Mouse (Mus musculus): ENCODE data around the gene Elp5. TPM values are rescaled to one million over a fixed set of nuclear protein-coding genes. Genes with fewer than 3 reads are reported as not detected.

The Elp5 gene
- total RNA-seq, 1 experiment from 2014 or later = 21.6 TPM

GRCm38 (mm10) chr11:69922012-69922756 lies 60.1 kb downstream of the Elp5 start:
- ATAC-seq (ENCODE audit: extremely low read depth, insufficient number of reproducible peaks, low FRiP score, poor library complexity, severe bottlenecking) = no peak

GRCm38 (mm10) chr11:69921114-69922011 lies 61.0 kb downstream of the Elp5 start, which contains the start of gene Eif5a:
TSS of gene Eif5a (minus strand) at chr11:69921958.
- peak; percentile 80 for ATAC-seq (ENCODE audit: extremely low read depth, insufficient number of reproducible peaks, low FRiP score, poor library complexity, severe bottlenecking)

DNA sequence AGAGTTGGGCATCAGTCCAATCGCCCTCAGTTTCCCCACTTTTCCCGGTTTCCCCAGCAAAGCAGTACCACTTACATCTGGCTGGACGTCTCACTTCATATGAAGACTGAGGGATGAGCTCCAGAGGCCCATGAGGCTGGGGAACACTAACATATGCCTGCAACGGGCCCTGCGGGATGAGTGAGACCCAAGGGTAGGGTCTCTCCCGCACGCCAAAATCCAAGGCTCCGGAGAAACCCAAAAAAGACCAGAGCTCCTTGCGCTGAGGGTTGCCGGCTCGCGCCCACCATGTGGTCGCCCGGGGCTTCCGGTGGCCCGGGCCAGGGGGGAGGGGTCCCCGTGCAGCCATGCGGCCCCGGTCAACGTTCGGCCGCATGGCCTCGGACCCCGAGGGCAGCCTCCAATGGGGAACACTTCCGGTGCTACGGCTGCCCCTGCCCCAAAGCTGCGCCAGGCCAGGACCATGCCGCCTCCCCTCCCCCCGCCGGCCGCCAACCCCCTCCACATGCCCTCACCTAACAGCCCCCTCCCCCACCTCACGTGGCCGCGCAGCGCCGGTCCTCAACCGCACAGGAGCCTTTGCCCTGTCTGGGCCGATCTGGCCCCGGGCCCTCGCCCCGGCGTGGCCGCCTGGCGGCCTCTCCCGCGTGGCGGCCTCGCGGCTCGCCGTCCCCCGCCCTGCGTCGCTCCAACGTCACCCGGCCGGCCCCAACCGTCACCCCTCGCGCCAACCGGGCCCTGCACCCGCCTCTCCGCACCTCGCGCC lies 61.9 kb downstream of the Elp5 start:
- no peak for ATAC-seq (ENCODE audit: extremely low read depth, insufficient number of reproducible peaks, low FRiP score, poor library complexity, severe bottlenecking)

DNA sequence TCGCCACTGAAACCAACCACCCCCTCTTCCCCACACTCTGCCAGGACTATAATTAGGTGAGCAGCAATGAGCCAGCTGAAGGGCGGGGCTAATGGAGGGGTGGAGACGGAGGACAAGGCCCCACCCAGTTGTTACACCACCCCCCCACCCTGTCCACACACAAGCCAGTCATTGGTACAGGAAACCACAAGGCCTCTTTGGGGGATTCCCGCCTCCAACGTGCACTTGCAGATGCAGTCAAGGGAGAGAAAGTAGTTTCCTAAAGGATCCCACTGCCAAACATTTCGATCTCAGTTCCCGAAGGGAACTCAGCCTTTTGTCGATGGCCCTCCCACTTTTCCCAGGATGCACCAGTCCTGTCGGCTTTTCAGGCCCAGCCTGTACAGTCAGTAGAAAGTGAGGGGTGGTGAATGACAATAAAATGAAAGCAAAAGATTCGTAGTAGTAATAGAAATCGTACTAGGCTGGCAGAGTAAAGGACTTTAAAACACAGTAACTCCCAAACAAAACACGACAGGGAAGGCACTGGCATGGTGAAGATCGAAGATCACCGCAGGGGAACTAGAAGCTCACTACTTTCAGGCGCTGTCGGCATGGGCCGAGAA lies 62.6 kb downstream of the Elp5 start:
- peak; percentile 43 for ATAC-seq (ENCODE audit: extremely low read depth, insufficient number of reproducible peaks, low FRiP score, poor library complexity, severe bottlenecking)

DNA sequence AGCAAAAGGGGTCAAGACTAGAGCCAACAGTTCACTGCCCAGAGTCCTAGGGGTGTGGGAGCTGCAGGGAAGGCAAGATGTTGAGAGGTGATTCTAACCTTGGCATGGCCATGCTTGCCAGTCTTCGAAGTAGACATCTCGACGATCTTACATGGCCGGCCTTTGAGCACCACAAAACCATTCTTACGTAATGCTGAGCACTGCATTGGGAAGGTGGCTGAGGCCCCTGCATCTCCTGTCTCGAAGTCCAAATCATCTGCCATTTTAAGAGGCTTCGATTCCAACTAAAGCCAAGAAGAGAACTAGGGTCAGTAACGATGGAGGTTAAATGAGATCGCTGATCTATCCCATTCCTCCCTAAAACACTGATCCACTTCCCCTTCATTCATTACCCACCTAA lies 63.3 kb downstream of the Elp5 start:
- no peak for ATAC-seq (ENCODE audit: extremely low read depth, insufficient number of reproducible peaks, low FRiP score, poor library complexity, severe bottlenecking)

Other genes starting within 250 kb of the Elp5 start
- 40.2 and 59.4 TPM in 2 replicates for gene Polr2a, start 223.9 kb downstream of the Elp5 start, total RNA-seq (2017)
- not detected in 2 replicates for gene Slc35g3, start 220.5 kb downstream of the Elp5 start, total RNA-seq (2017)
- gene Zbtb4, start 216.6 kb downstream of the Elp5 start, total RNA-seq (2017) = 22.0 and 27.8 TPM in 2 replicates
- 3.5 and 5.3 TPM in 2 replicates for gene Chrnb1, start 186.6 kb downstream of the Elp5 start, total RNA-seq (2017)
- not detected in 2 replicates for gene Fgf11, start 180.7 kb downstream of the Elp5 start, total RNA-seq (2017)
- gene Tmem102, start 176.9 kb downstream of the Elp5 start, total RNA-seq (2017) = 0.58 TPM in 1 of 2 replicates, not detected in the other
- not detected in 2 replicates for gene Gm39566, start 167.2 kb downstream of the Elp5 start, total RNA-seq (2017)
- gene Spem2, start 164.1 kb downstream of the Elp5 start, total RNA-seq (2017) = 0.47 TPM in 1 of 2 replicates, not detected in the other
- not detected in 2 replicates for gene Spem1, start 160.3 kb downstream of the Elp5 start, total RNA-seq (2017)
- gene Nlgn2, start 144.7 kb downstream of the Elp5 start, total RNA-seq (2017) = 0.12 TPM in 1 of 2 replicates, not detected in the other
- 9.1 and 13.3 TPM in 2 replicates for gene Tmem256, start 144.0 kb downstream of the Elp5 start, total RNA-seq (2017)
- 4.4 and 5.0 TPM in 2 replicates for gene Plscr3, start 136.1 kb downstream of the Elp5 start, total RNA-seq (2017)
- gene Tnk1, start 123.8 kb downstream of the Elp5 start, total RNA-seq (2017) = not detected in 2 replicates
- gene Tmem95, start 104.5 kb downstream of the Elp5 start, total RNA-seq (2017) = not detected in 2 replicates
- gene Kctd11, start 101.1 kb downstream of the Elp5 start, total RNA-seq (2017) = 9.0 and 9.5 TPM in 2 replicates
- gene Acap1, start 87.0 kb downstream of the Elp5 start, total RNA-seq (2017) = 245 and 247 TPM in 2 replicates
- gene 2810408A11Rik, start 81.5 kb downstream of the Elp5 start, total RNA-seq (2017) = 2.8 and 3.8 TPM in 2 replicates
- gene Neurl4, start 81.4 kb downstream of the Elp5 start, total RNA-seq (2017) = 64.1 and 71.1 TPM in 2 replicates
- 103 TPM in 2 replicates for gene Gps2, start 68.6 kb downstream of the Elp5 start, total RNA-seq (2017)
- 155 and 165 TPM in 2 replicates for gene Eif5a, start 60.6 kb downstream of the Elp5 start, total RNA-seq (2017)
- gene Ybx2, start 46.7 kb downstream of the Elp5 start, total RNA-seq (2017) = not detected in 2 replicates
- gene Slc2a4, start 34.3 kb downstream of the Elp5 start, total RNA-seq (2017) = not detected in 2 replicates
- gene Cldn7, start 17.7 kb downstream of the Elp5 start, total RNA-seq (2017) = 0.47 TPM in 1 of 2 replicates, not detected in the other
- 31.4 and 42.8 TPM in 2 replicates for gene Ctdnep1, start 1.4 kb downstream of the Elp5 start, total RNA-seq (2017)
- gene Gabarap, start 8.6 kb upstream of the Elp5 start, total RNA-seq (2017) = 397 and 455 TPM in 2 replicates
- 74.4 and 80.3 TPM in 2 replicates for gene Phf23, start 13.3 kb upstream of the Elp5 start, total RNA-seq (2017)
- 41.0 and 41.7 TPM in 2 replicates for gene Dvl2, start 18.1 kb upstream of the Elp5 start, total RNA-seq (2017)
- gene Acadvl, start 32.9 kb upstream of the Elp5 start, total RNA-seq (2017) = 45.2 and 46.7 TPM in 2 replicates
- 2.4 and 2.9 TPM in 2 replicates for gene Dlg4, start 34.4 kb upstream of the Elp5 start, total RNA-seq (2017)
- not detected in 2 replicates for gene Asgr1, start 71.6 kb upstream of the Elp5 start, total RNA-seq (2017)
- gene Asgr2, start 110.1 kb upstream of the Elp5 start, total RNA-seq (2017) = not detected in 2 replicates
- not detected in 2 replicates for gene Mgl2, start 147.8 kb upstream of the Elp5 start, total RNA-seq (2017)
- gene Clec10a, start 173.7 kb upstream of the Elp5 start, total RNA-seq (2017) = 2.6 and 3.6 TPM in 2 replicates
- gene Slc16a11, start 230.2 kb upstream of the Elp5 start, total RNA-seq (2017) = 1.4 and 2.7 TPM in 2 replicates
- gene Slc16a13, start 238.5 kb upstream of the Elp5 start, total RNA-seq (2017) = 1.5 and 2.1 TPM in 2 replicates
- 0.12 TPM in 1 of 2 replicates, not detected in the other for gene Bcl6b, start 247.3 kb upstream of the Elp5 start, total RNA-seq (2017)